Mouse (Mus musculus) lung, adult 2 months (tissue): ENCODE results near the gene Gnb4. TPM values are rescaled to one million over a fixed set of nuclear protein-coding genes. Genes with fewer than 3 reads are reported as not detected.

Source experiments
- DNase-seq: peaks from one replicate; pipeline ENCODE4 v3.0.0; 2022
- H3K4me1 ChIP-seq: fragments of 200-500 bp; 2 replicates; pipeline ENCODE4 v1.6.1; 2011; ENCODE audit warnings: low read length; ENCODE audit not compliant: control insufficient read depth, insufficient read depth
- H3K4me3 ChIP-seq: fragments of 200-500 bp; replicated peaks from 2 replicates; pipeline ENCODE3; 2011; ENCODE audit warnings: low read depth, mild to moderate bottlenecking, control low read depth, low read length; ENCODE audit errors: extremely low read depth
- CTCF ChIP-seq: fragments of 200-500 bp; IDR thresholded peaks from 2 replicates; pipeline ENCODE4 v1.5.1; 2011; ENCODE audit warnings: mild to moderate bottlenecking, low read length, control low read depth; ENCODE audit not compliant: insufficient read depth
- POLR2A ChIP-seq: fragments of 200-500 bp; IDR thresholded peaks from 2 replicates; pipeline ENCODE4 v1.6.1; 2011; ENCODE audit warnings: low read depth, mild to moderate bottlenecking, control low read depth, low read length, borderline replicate concordance; ENCODE audit errors: extremely low read depth
- WGBS: fragments of 180-500 bp; shearing (Covaris S2); methylation state at CpG from one replicate; pipeline ENCODE4 v1.1.7; 2018; 5-methylcytosine and 5-hydroxymethylcytosine counted together
- polyA plus RNA-seq: library from polyadenylated mRNA; depleted of rRNA; stranded (reverse); fragments of >200 nt; gene quantifications from 2 replicates; pipeline ENCODE4 v1.2.3, GENCODE M21; 2012; rRNA removed

Gnb4 gene
- polyA plus RNA-seq, 1 experiment: 52.8 TPM

GRCm38 (mm10) chr3:32538091-32538490 is 78.3 kb downstream of the Gnb4 start:
- TF ChIP-seq CTCF: no peak
- TF ChIP-seq POLR2A: no peak
- Histone ChIP-seq H3K4me1 (peaks cover 9% of the 10 kb centered on the region), H3K4me3 (no peak overlapping the region)
- WGBS: 87% methylated on average over 5 of the region's 5 CpGs
- DNase-seq: no peak

- DNase-seq: peak; percentile 20
- TF ChIP-seq CTCF (no peak), POLR2A (no peak)
- Histone ChIP-seq H3K4me1 (peaks cover 9% of the 10 kb centered on the region), H3K4me3 (no peak overlapping the region)
- 33% methylated on average over 1 of the region's 1 CpGs for WGBS
These were observed 78.8 kb downstream of the Gnb4 start for GRCm38 (mm10) chr3:32537556-32537955.

- Histone ChIP-seq H3K4me3 (no peak overlapping the region), H3K4me1 (peaks cover 9% of the 10 kb centered on the region)
- 53% methylated on average over 1 of the region's 1 CpGs for WGBS
- no peak for TF ChIP-seq CTCF
- TF ChIP-seq POLR2A: no peak
- no peak for DNase-seq
These were observed 80.7 kb downstream of the Gnb4 start for GRCm38 (mm10) chr3:32535692-32536091.

Other genes with a start within 250 kb of the Gnb4 start
- 6.7 and 11.4 TPM in 2 replicates for gene Pik3ca, start 218.9 kb downstream of the Gnb4 start, polyA plus RNA-seq
- 0.08 TPM in 1 of 2 replicates, not detected in the other for gene Kcnmb3, start 124.4 kb downstream of the Gnb4 start, polyA plus RNA-seq
- gene Zfp639, start 106.3 kb downstream of the Gnb4 start, polyA plus RNA-seq: 21.6 and 33.8 TPM in 2 replicates
- 8.0 and 12.4 TPM in 2 replicates for gene Mfn1, start 87.1 kb downstream of the Gnb4 start, polyA plus RNA-seq
- gene Actl6a, start 89.7 kb upstream of the Gnb4 start, polyA plus RNA-seq: 13.6 and 18.9 TPM in 2 replicates
- gene Ndufb5, start 120.4 kb upstream of the Gnb4 start, polyA plus RNA-seq: 103 and 111 TPM in 2 replicates
- gene Mrpl47, start 121.0 kb upstream of the Gnb4 start, polyA plus RNA-seq: 1.2 and 2.0 TPM in 2 replicates
- 3.3 and 5.5 TPM in 2 replicates for gene Usp13, start 201.0 kb upstream of the Gnb4 start, polyA plus RNA-seq